Mouse (Mus musculus) stomach, postnatal 0 days (tissue): Measurements from ENCODE around the gene Aldh1b1. TPM values are rescaled to one million over a fixed set of nuclear protein-coding genes. Genes with fewer than 3 reads are reported as not detected.

Experiments
- ATAC-seq: fragments of 200-750 bp; cut with Nextera tagmentation; 2 replicates; pipeline ENCODE4 v1.8.0; 2017; ENCODE audit not compliant: low FRiP score, low TSS enrichment
- DNase-seq: peaks from one replicate; pipeline ENCODE4 v3.0.0-alpha.2; 2016; ENCODE audit warnings: low spot score
- H3K27ac ChIP-seq: fragments of 300-500 bp; sonication (generic); replicated peaks from 2 replicates; pipeline ENCODE4 v1.5.1; 2014; ENCODE audit warnings: mild to moderate bottlenecking, control low read depth
- H3K27me3 ChIP-seq: fragments of 300-500 bp; sonication (generic); 2 replicates; pipeline ENCODE4 v1.6.1; 2014; ENCODE audit warnings: low read length; ENCODE audit not compliant: control insufficient read depth, insufficient read depth
- H3K36me3 ChIP-seq: fragments of 300-500 bp; sonication (generic); 2 replicates; pipeline ENCODE4 v1.6.1; 2014; ENCODE audit warnings: low read length, mixed read lengths; ENCODE audit not compliant: control insufficient read depth, insufficient read depth
- H3K4me1 ChIP-seq: fragments of 300-500 bp; sonication (generic); replicated peaks from 2 replicates; pipeline ENCODE4 v1.6.1; 2014; ENCODE audit warnings: antibody characterized with exemption; ENCODE audit not compliant: control insufficient read depth, insufficient read depth
- H3K4me2 ChIP-seq: fragments of 300-500 bp; sonication (generic); replicated peaks from 2 replicates; pipeline ENCODE4 v1.6.1; 2014; ENCODE audit warnings: low read depth, mild to moderate bottlenecking, control low read depth, moderate library complexity
- H3K4me3 ChIP-seq: fragments of 300-500 bp; sonication (generic); 2 replicates; pipeline ENCODE4 v1.5.1; 2014; ENCODE audit warnings: low read depth, low read length, control low read depth
- H3K9ac ChIP-seq: fragments of 300-500 bp; sonication (generic); 2 replicates; pipeline ENCODE4 v1.6.1; 2014; ENCODE audit warnings: mild to moderate bottlenecking, low read length, control low read depth, mixed read lengths
- H3K9me3 ChIP-seq: fragments of 300-500 bp; sonication (generic); 2 replicates; pipeline ENCODE4 v1.6.1; 2016; ENCODE audit warnings: low read length; ENCODE audit not compliant: control insufficient read depth
- CTCF ChIP-seq: IDR thresholded peaks from 2 replicates; pipeline ENCODE4 v1.5.1; 2016; ENCODE audit warnings: antibody characterized with exemption, low read depth, mild to moderate bottlenecking, moderate library complexity
- EP300 ChIP-seq: optimal IDR thresholded peaks from 2 replicates; pipeline ENCODE3; 2016; ENCODE audit warnings: antibody characterized with exemption
- WGBS: fragments of 180-500 bp; shearing (Covaris S2); extraction: QIAGEN DNeasy Blood & Tissue Kit; methylation state at CpG from one replicate; pipeline ENCODE4 v1.1.7; 2014; 5-methylcytosine and 5-hydroxymethylcytosine counted together
- polyA plus RNA-seq: library from polyadenylated mRNA; unstranded; fragments of >200 nt; fragmentation: Nextera tagmentation; extraction: Ambion mirVana; gene quantifications from 2 replicates; pipeline ENCODE4 v1.2.1, GENCODE M21; 2015

The Aldh1b1 gene
- polyA plus RNA-seq, 1 experiment from 2014 or later, result 6.8 TPM

- Histone ChIP-seq H3K4me3 (no peak overlapping the region), H3K4me2 (no peak overlapping the region), H3K27me3 (no peaks in the 10 kb centered on the region), H3K4me1 (no peaks in the 10 kb centered on the region), H3K27ac (no peak overlapping the region), H3K9ac (no peak overlapping the region), H3K9me3 (no peaks in the 10 kb centered on the region), H3K36me3 (no peaks in the 10 kb centered on the region)
- ATAC-seq, result no peak
- TF ChIP-seq CTCF (peak; percentile 48), EP300 (no peak)
- DNase-seq, result no peak
- 44% methylated on average over 4 of the region's 4 CpGs for WGBS
Measured at GRCm38 (mm10) chr4:45786674-45787073, 12.1 kb upstream of the Aldh1b1 start.

- Histone ChIP-seq H3K9ac (no peak overlapping the region), H3K36me3 (no peaks in the 10 kb centered on the region), H3K4me1 (no peaks in the 10 kb centered on the region), H3K27ac (no peak overlapping the region), H3K27me3 (no peaks in the 10 kb centered on the region), H3K4me3 (no peak overlapping the region), H3K4me2 (no peak overlapping the region), H3K9me3 (no peaks in the 10 kb centered on the region)
- ATAC-seq (no peak), DNase-seq (no peak)
- 74% methylated on average over 13 of the region's 13 CpGs for WGBS
- no peak for TF ChIP-seq EP300
- TF ChIP-seq CTCF, result no peak
Measured at GRCm38 (mm10) chr4:45788446-45789081, 10.3 kb upstream of the Aldh1b1 start.

- ATAC-seq, result no peak
- H3K4me3 ChIP-seq, result no peak overlapping the region
- TF ChIP-seq CTCF, result no peak
- no peak for TF ChIP-seq EP300
- 60% methylated on average over 13 of the region's 13 CpGs for WGBS
- H3K27me3 ChIP-seq, result no peaks in the 10 kb centered on the region
- no peak overlapping the region for H3K4me2 ChIP-seq
- H3K9ac ChIP-seq, result no peak overlapping the region
- H3K27ac ChIP-seq, result no peak overlapping the region
- H3K4me1 ChIP-seq, result no peaks in the 10 kb centered on the region
- no peaks in the 10 kb centered on the region for H3K36me3 ChIP-seq
- no peaks in the 10 kb centered on the region for H3K9me3 ChIP-seq
- no peak for DNase-seq
Measured at GRCm38 (mm10) chr4:45789263-45789958, 9.4 kb upstream of the Aldh1b1 start.

GRCm38 (mm10) chr4:45790018-45790417 is 8.8 kb upstream of the Aldh1b1 start:
- TF ChIP-seq CTCF, result no peak
- TF ChIP-seq EP300, result no peak
- Histone ChIP-seq H3K4me2 (no peak overlapping the region), H3K27ac (no peak overlapping the region), H3K36me3 (no peaks in the 10 kb centered on the region), H3K27me3 (no peaks in the 10 kb centered on the region), H3K4me1 (no peaks in the 10 kb centered on the region), H3K4me3 (no peak overlapping the region), H3K9ac (no peak overlapping the region), H3K9me3 (no peaks in the 10 kb centered on the region)
- ATAC-seq (no peak), DNase-seq (no peak)
- WGBS, result 74% methylated on average over 2 of the region's 2 CpGs

GRCm38 (mm10) chr4:45795191-45795811 is 3.5 kb upstream of the Aldh1b1 start:
- H3K9ac ChIP-seq, result no peak overlapping the region; the same call in 1 of the 2 replicates
- no peaks in the 10 kb centered on the region for H3K27me3 ChIP-seq
- H3K4me3 ChIP-seq, result peak overlapping the region; percentile 21; the same call in 1 of the 2 replicates
- peak; percentile 80 for ATAC-seq
- 0 out of 2 replicates have a peak, but pooled peaks cover 2% of the 10 kb centered on the region for H3K4me1 ChIP-seq
- H3K9me3 ChIP-seq, result no peaks in the 10 kb centered on the region
- peak overlapping the region; percentile 78 for H3K27ac ChIP-seq
- TF ChIP-seq CTCF (no peak), EP300 (no peak)
- H3K4me2 ChIP-seq, result peak overlapping the region; percentile 53
- 2% methylated on average over 12 of the region's 12 CpGs for WGBS
- DNase-seq, result peak; percentile 57
- H3K36me3 ChIP-seq, result no peaks in the 10 kb centered on the region

- Histone ChIP-seq H3K27me3 (no peaks in the 10 kb centered on the region), H3K4me3 (no peak overlapping the region), H3K4me1 (0 out of 2 replicates have a peak, but pooled peaks cover 2% of the 10 kb centered on the region), H3K4me2 (no peak overlapping the region), H3K27ac (no peak overlapping the region; the same call in 1 of the 2 replicates), H3K9ac (no peak overlapping the region), H3K9me3 (no peaks in the 10 kb centered on the region), H3K36me3 (no peaks in the 10 kb centered on the region)
- no peak for TF ChIP-seq CTCF
- TF ChIP-seq EP300, result no peak
- ATAC-seq (no peak), DNase-seq (no peak)
- 63% methylated on average over 5 of the region's 5 CpGs for WGBS
Measured at GRCm38 (mm10) chr4:45796760-45797159, 2.1 kb upstream of the Aldh1b1 start.
